In the genomic region with DNA sequence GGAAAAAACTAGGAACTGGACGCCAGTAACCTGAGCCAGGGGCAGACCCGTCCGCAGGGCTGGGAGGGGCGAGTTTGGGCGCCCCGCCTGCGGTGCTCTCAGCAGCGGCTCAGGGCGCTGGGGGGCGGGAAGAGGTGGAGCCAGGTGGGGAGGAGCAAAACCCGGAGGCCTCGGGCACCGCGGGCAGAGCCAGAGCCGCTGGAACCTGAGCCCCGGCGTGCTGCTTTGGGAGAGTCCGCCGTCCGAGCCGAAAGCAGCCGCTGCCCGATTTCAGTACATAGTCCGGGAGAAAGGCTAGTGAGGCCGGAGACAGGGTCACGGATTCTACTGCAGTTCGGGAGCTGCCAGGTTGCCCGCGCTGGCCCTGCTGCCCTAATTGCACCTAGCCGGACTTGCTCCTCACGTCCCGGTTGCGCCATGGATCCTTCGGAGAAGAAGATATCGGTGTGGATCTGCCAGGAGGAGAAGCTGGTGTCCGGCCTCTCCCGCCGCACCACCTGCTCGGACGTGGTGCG, we compare ENCODE assay signal across 8 mouse cellular contexts. TPM values are rescaled to one million over a fixed set of nuclear protein-coding genes. Genes with fewer than 3 reads are reported as not detected.
DNase-seq lines count a peak whose midpoint lies in the region; ATAC-seq and TF ChIP-seq lines count a peak whose summit lies in the region.

A gene (plus strand): TSS at position 186 of the 515 bp plus-strand sequence.

- no peak for TF ChIP-seq CTCF in thymus, adult 2 months (IDR thresholded peaks at IDR 0.05; ENCODE audit: borderline replicate concordance, control insufficient read depth, extremely low read depth, insufficient read depth, low read length, poor library complexity)
- TF ChIP-seq CTCF in olfactory bulb, adult 2 months (IDR thresholded peaks at IDR 0.05; ENCODE audit: insufficient read depth, low read depth, low read length): no peak

- H3K36me3 ChIP-seq in thymus, adult 2 months (ENCODE audit: control insufficient read depth, insufficient read depth, low read length): no peaks in the 10 kb centered on the region
- H3K36me3 ChIP-seq in embryonic facial prominence, embryonic 14.5 days (ENCODE audit: control insufficient read depth, insufficient read depth, low read length): no peaks in the 10 kb centered on the region
- H3K36me3 ChIP-seq in heart, embryonic 11.5 days (ENCODE audit: control insufficient read depth, insufficient read depth, low read length): no peaks in the 10 kb centered on the region
- 0 out of 2 replicates have a peak, but pooled peaks cover 4% of the 10 kb centered on the region for H3K36me3 ChIP-seq in kidney, embryonic 14.5 days (ENCODE audit: control insufficient read depth, insufficient read depth, low read length)

- DNase-seq in thymus, adult 2 months: no peak
- DNase-seq in thymus, postnatal 10 days (ENCODE audit: low spot score in 2 of 2): no peak
- peak; percentile 90 for DNase-seq in embryonic facial prominence, embryonic 14.5 days (ENCODE audit: low spot score)
- peak; percentile 89 to 92 for DNase-seq in lung, adult 18-20 months
- peak; percentile 88 for DNase-seq in yolk sac, embryonic 10.5 days (ENCODE audit: low spot score)

- ATAC-seq in embryonic facial prominence, embryonic 14.5 days (ENCODE audit: low read depth): peak; percentile 94
- peak; percentile 71 for ATAC-seq in heart, embryonic 11.5 days (replicated peaks; ENCODE audit: insufficient number of reproducible peaks, low FRiP score, low TSS enrichment)
- peak; percentile 93 for ATAC-seq in kidney, embryonic 14.5 days (ENCODE audit: low FRiP score, low TSS enrichment)

- peak within 1 kb of the TSS; percentile 14; the same call in 1 of the 2 replicates for H3K4me3 ChIP-seq in thymus, adult 2 months (ENCODE audit: control insufficient read depth, insufficient read depth, low read length)
- peak within 1 kb of the TSS; percentile 54 for H3K4me3 ChIP-seq in embryonic facial prominence, embryonic 14.5 days (ENCODE audit: low read depth, low read length)
- peak within 1 kb of the TSS; percentile 52 for H3K4me3 ChIP-seq in heart, embryonic 11.5 days (ENCODE audit: low read depth, low read length)
- H3K4me3 ChIP-seq in kidney, embryonic 14.5 days (ENCODE audit: low read length): peak within 1 kb of the TSS; percentile 63
- peak within 1 kb of the TSS; percentile 22 for H3K4me3 ChIP-seq in olfactory bulb, adult 2 months (ENCODE audit: insufficient read depth, low read depth, low read length)

- H3K27ac ChIP-seq in thymus, adult 2 months (ENCODE audit: control insufficient read depth, insufficient read depth, low read length): no peak within 1 kb of the TSS
- no peak within 1 kb of the TSS for H3K27ac ChIP-seq in embryonic facial prominence, embryonic 14.5 days (replicated peaks; ENCODE audit: low read depth, low read length)
- H3K27ac ChIP-seq in heart, embryonic 11.5 days (ENCODE audit: low read depth, low read length): no peak within 1 kb of the TSS
- H3K27ac ChIP-seq in kidney, embryonic 14.5 days (ENCODE audit: low read depth, low read length): peak within 1 kb of the TSS; percentile 74
- H3K27ac ChIP-seq in olfactory bulb, adult 2 months (ENCODE audit: insufficient read depth, low read depth, low read length): no peak within 1 kb of the TSS

- TF ChIP-seq POLR2A in thymus, adult 2 months (IDR thresholded peaks at IDR 0.05; ENCODE audit: control insufficient read depth, extremely low read depth, insufficient read depth, low read length, poor library complexity): no peak
- TF ChIP-seq POLR2A in olfactory bulb, adult 2 months (IDR thresholded peaks at IDR 0.05; ENCODE audit: insufficient read depth, low read depth, low read length): no peak

- H3K4me2 ChIP-seq in embryonic facial prominence, embryonic 14.5 days (ENCODE audit: low read depth, low read length): peak within 1 kb of the TSS; percentile 92
- H3K4me2 ChIP-seq in heart, embryonic 11.5 days: peak within 1 kb of the TSS; percentile 75
- H3K4me2 ChIP-seq in kidney, embryonic 14.5 days (replicated peaks; ENCODE audit: low read depth, low read length): peak within 1 kb of the TSS; percentile 90

- peaks cover 11% of the 10 kb centered on the region; the same call in 1 of the 2 replicates for H3K27me3 ChIP-seq in thymus, adult 2 months (ENCODE audit: control insufficient read depth, insufficient read depth, low read length)
- H3K27me3 ChIP-seq in embryonic facial prominence, embryonic 14.5 days (replicated peaks; ENCODE audit: control insufficient read depth, insufficient read depth, low read length): peaks cover 27% of the 10 kb centered on the region
- peaks cover 18% of the 10 kb centered on the region for H3K27me3 ChIP-seq in heart, embryonic 11.5 days (ENCODE audit: control insufficient read depth, insufficient read depth, low read length)
- peaks cover 19% of the 10 kb centered on the region for H3K27me3 ChIP-seq in kidney, embryonic 14.5 days (ENCODE audit: control insufficient read depth, insufficient read depth, low read length)

- WGBS in thymus, adult 2 months: 5% methylated on average over 41 of the region's 41 CpGs
- under 1% methylated on average over 23 of the region's 41 CpGs for WGBS in embryonic facial prominence, embryonic 14.5 days
- WGBS in heart, embryonic 11.5 days (ENCODE audit: insufficient replicate concordance): under 1% methylated on average over 40 of the region's 41 CpGs
- whole genome bisulfite sequencing in kidney, embryonic 14.5 days: 1% methylated on average over 41 of the region's 41 CpGs
- 2% methylated on average over 41 of the region's 41 CpGs for WGBS in olfactory bulb, adult 2 months

- H3K4me1 ChIP-seq in thymus, adult 2 months (replicated peaks; ENCODE audit: control insufficient read depth, insufficient read depth, low read length): no peaks in the 10 kb centered on the region
- peaks cover 2% of the 10 kb centered on the region; the same call in 1 of the 2 replicates for H3K4me1 ChIP-seq in embryonic facial prominence, embryonic 14.5 days (ENCODE audit: control insufficient read depth, insufficient read depth, low read length)
- peaks cover 14% of the 10 kb centered on the region; the same call in 1 of the 2 replicates for H3K4me1 ChIP-seq in heart, embryonic 11.5 days (ENCODE audit: control insufficient read depth, insufficient read depth, low read length)
- peaks cover 13% of the 10 kb centered on the region; the same call in 1 of the 2 replicates for H3K4me1 ChIP-seq in kidney, embryonic 14.5 days (ENCODE audit: control insufficient read depth, insufficient read depth, low read length)
- peaks cover 20% of the 10 kb centered on the region for H3K4me1 ChIP-seq in olfactory bulb, adult 2 months (ENCODE audit: control insufficient read depth, insufficient read depth, low read length)

- H3K9ac ChIP-seq in embryonic facial prominence, embryonic 14.5 days (ENCODE audit: low read depth, low read length): peak within 1 kb of the TSS; percentile 60
- H3K9ac ChIP-seq in heart, embryonic 11.5 days (ENCODE audit: low read depth, low read length): peak within 1 kb of the TSS; percentile 58
- peak within 1 kb of the TSS; percentile 75 for H3K9ac ChIP-seq in kidney, embryonic 14.5 days (ENCODE audit: low read depth, low read length)

- no peaks in the 10 kb centered on the region for H3K9me3 ChIP-seq in embryonic facial prominence, embryonic 14.5 days (ENCODE audit: control insufficient read depth, low read length)
- H3K9me3 ChIP-seq in heart, embryonic 11.5 days (replicated peaks; ENCODE audit: control insufficient read depth, low read length): no peaks in the 10 kb centered on the region
- H3K9me3 ChIP-seq in kidney, embryonic 14.5 days (ENCODE audit: control insufficient read depth, low read length): no peaks in the 10 kb centered on the region

RNA-seq across cellular contexts. Expression of the gene that starts here (rescaled TPM):
- polyA plus RNA-seq in thymus, adult 2 months (2012; rRNA removed): 0.92 and 0.99 TPM in 2 replicates
- polyA plus RNA-seq in embryonic facial prominence, embryonic 14.5 days (2014; fragmentation: Nextera tagmentation; extraction: Ambion mirVana): 2.6 and 3.8 TPM in 2 replicates
- 1.8 TPM in 2 replicates for polyA plus RNA-seq in heart, embryonic 11.5 days (2014; fragmentation: Nextera tagmentation; extraction: Ambion mirVana)
- 15.8 and 19.4 TPM in 2 replicates for polyA plus RNA-seq in kidney, embryonic 14.5 days (2014; fragmentation: Nextera tagmentation; extraction: Ambion mirVana)
- not detected in 2 replicates for polyA plus RNA-seq in olfactory bulb, adult 2 months (2012; ENCODE audit: insufficient read depth, insufficient read length, low replicate concordance, missing spikeins)

Comparison
In these comparisons a context has a peak if more than half of its experiments do, and no peak if none do; other contexts are left out.
1. DNase-seq: peak in embryonic facial prominence, embryonic 14.5 days (single experiment), lung, adult 18-20 months (2 of 2) and yolk sac, embryonic 10.5 days (single experiment); none in thymus, adult 2 months (single experiment) and thymus, postnatal 10 days (0 of 2).
2. Peak in every context shown above with its lines, with median percentiles within 50 percentile points of each other: H3K4me3 ChIP-seq, ATAC-seq, H3K4me2 ChIP-seq and H3K9ac ChIP-seq.